Mouse (Mus musculus) c-Kit-positive CD71-negative TER-119-negative erythroid progenitor cells, embryonic 14.5 days (primary cell): Measurements from ENCODE around the gene En1.

Source experiments
- DNase-seq: peaks from one replicate; pipeline ENCODE4 v3.0.0-alpha.2; 2013; ENCODE audit warnings: low read depth

Gene En1

GRCm38 (mm10) chr1:120600149-120600445 lies 2.1 kb upstream of the En1 start:
- no peak for DNase-seq

GRCm38 (mm10) chr1:120600516-120601252 lies 1.5 kb upstream of the En1 start:
- no peak for DNase-seq

GRCm38 (mm10) chr1:120601253-120601836 lies 873 bp upstream of the En1 start:
- no peak for DNase-seq

- DNase-seq, result no peak
These were observed 848 bp downstream of the En1 start for GRCm38 (mm10) chr1:120602876-120603655.

- DNase-seq, result no peak
These were observed 1.4 kb downstream of the En1 start for GRCm38 (mm10) chr1:120603656-120604051.

GRCm38 (mm10) chr1:120604431-120605142 lies 2.4 kb downstream of the En1 start:
- no peak for DNase-seq

GRCm38 (mm10) chr1:120605143-120605435 lies 2.9 kb downstream of the En1 start:
- no peak for DNase-seq

- no peak for DNase-seq
These were observed 3.5 kb downstream of the En1 start for GRCm38 (mm10) chr1:120605521-120606310.

GRCm38 (mm10) chr1:120606641-120607575 lies 4.7 kb downstream of the En1 start:
- DNase-seq, result no peak

GRCm38 (mm10) chr1:120607576-120608400 lies 5.6 kb downstream of the En1 start:
- DNase-seq, result no peak

- DNase-seq, result no peak
These were observed 6.2 kb downstream of the En1 start for GRCm38 (mm10) chr1:120608461-120608860.

GRCm38 (mm10) chr1:120609611-120610010 lies 7.4 kb downstream of the En1 start:
- no peak for DNase-seq

GRCm38 (mm10) chr1:120613461-120614306 lies 11.5 kb downstream of the En1 start:
- DNase-seq, result no peak

GRCm38 (mm10) chr1:120614307-120615100 lies 12.3 kb downstream of the En1 start:
- no peak for DNase-seq

- no peak for DNase-seq
These were observed 13.3 kb downstream of the En1 start for GRCm38 (mm10) chr1:120615521-120615920.

- no peak for DNase-seq
These were observed 13.7 kb downstream of the En1 start for GRCm38 (mm10) chr1:120615927-120616326.

GRCm38 (mm10) chr1:120621383-120621782 lies 19.2 kb downstream of the En1 start:
- DNase-seq, result no peak

GRCm38 (mm10) chr1:120626930-120627621 lies 24.9 kb downstream of the En1 start:
- no peak for DNase-seq
